Mouse (Mus musculus) small intestine, adult 2 months (tissue): Measurements from ENCODE around the gene Tigit. TPM values are rescaled to one million over a fixed set of nuclear protein-coding genes. Genes with fewer than 3 reads are reported as not detected.

Experiments
- H3K27ac ChIP-seq: fragments of 200-500 bp; 2 replicates; pipeline ENCODE4 v1.5.1; 2012; ENCODE audit warnings: low read depth, low read length, control low read depth, inconsistent platforms; ENCODE audit not compliant: insufficient read depth
- H3K27me3 ChIP-seq: fragments of 200-500 bp; 2 replicates; pipeline ENCODE4 v1.6.1; 2012; ENCODE audit warnings: mild to moderate bottlenecking, moderate library complexity, low read length, inconsistent platforms; ENCODE audit not compliant: control insufficient read depth, insufficient read depth
- H3K36me3 ChIP-seq: fragments of 200-500 bp; 2 replicates; pipeline ENCODE4 v1.6.1; 2012; ENCODE audit warnings: mild to moderate bottlenecking, low read length, control low read depth, inconsistent platforms; ENCODE audit not compliant: control insufficient read depth, insufficient read depth
- H3K4me1 ChIP-seq: fragments of 200-500 bp; 2 replicates; pipeline ENCODE4 v1.6.1; 2012; ENCODE audit warnings: low read length, inconsistent platforms, mixed read lengths; ENCODE audit not compliant: control insufficient read depth, insufficient read depth, insufficient read length
- H3K4me3 ChIP-seq: fragments of 200-500 bp; 2 replicates; pipeline ENCODE4 v1.5.1; 2012; ENCODE audit warnings: low read depth, mild to moderate bottlenecking, control low read depth, inconsistent platforms, low read length, moderate library complexity
- CTCF ChIP-seq: fragments of 200-500 bp; IDR thresholded peaks from 2 replicates; pipeline ENCODE4 v1.5.1; 2012; ENCODE audit warnings: low read depth, mild to moderate bottlenecking, control low read depth, inconsistent platforms, low read length, moderate library complexity, mixed read lengths; ENCODE audit not compliant: insufficient replicate concordance, insufficient read length; ENCODE audit errors: extremely low read depth
- POLR2A ChIP-seq: fragments of 200-500 bp; IDR thresholded peaks from 2 replicates; pipeline ENCODE4 v1.6.1; 2012; ENCODE audit warnings: low read depth, mild to moderate bottlenecking, control low read depth, inconsistent platforms, low read length, moderate library complexity
- WGBS: fragments of 180-500 bp; shearing (Covaris S2); methylation state at CpG from one replicate; pipeline ENCODE4 v1.1.7; 2018; 5-methylcytosine and 5-hydroxymethylcytosine counted together
- polyA plus RNA-seq: library from polyadenylated mRNA; depleted of rRNA; stranded (reverse); fragments of >200 nt; gene quantifications from 2 replicates; pipeline ENCODE4 v1.2.3, GENCODE M21; 2012

Tigit gene
- polyA plus RNA-seq, 1 experiment = 8.6 TPM

DNA sequence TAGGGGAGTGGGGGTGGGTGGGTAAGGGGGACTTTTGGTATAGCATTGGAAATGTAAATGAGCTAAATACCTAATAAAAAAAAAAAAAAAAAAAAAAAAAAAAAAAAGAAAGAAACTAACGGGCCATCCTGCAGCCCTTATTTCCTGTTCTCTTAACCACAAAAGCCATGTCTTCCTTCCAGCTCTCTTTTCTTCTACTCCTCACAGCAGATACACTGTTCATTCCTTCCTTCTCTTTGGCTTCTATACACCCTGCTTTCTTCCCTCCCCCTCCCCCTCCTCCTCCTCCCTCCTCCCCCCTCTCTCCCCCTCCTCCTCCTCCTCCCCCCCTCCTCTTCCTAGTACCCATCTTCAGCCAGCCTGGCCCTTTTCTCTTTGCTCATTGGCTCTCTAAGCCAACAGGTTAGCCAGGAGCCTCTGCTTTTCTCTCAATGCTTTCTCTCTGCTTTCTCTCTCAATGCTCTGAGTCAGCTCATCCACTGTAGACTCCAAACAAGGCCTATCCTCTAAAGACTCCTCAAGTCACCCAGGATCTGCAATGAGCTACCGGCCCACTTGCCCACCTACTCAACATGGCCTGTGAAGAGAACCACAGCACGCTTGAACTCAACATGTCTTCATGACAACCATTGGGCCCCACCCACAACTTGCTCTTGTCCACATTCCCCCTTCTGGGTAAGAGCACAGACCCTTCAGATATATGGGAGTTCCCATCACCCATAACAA lies 13.4 kb downstream of the Tigit start:
- TF ChIP-seq POLR2A (no peak), CTCF (no peak)
- H3K36me3 ChIP-seq = no peaks in the 10 kb centered on the region
- no peak overlapping the region for H3K27ac ChIP-seq
- no peak overlapping the region for H3K4me3 ChIP-seq
- H3K4me1 ChIP-seq = no peaks in the 10 kb centered on the region
- no peaks in the 10 kb centered on the region for H3K27me3 ChIP-seq
- WGBS = 84% methylated on average over 3 of the region's 3 CpGs

DNA sequence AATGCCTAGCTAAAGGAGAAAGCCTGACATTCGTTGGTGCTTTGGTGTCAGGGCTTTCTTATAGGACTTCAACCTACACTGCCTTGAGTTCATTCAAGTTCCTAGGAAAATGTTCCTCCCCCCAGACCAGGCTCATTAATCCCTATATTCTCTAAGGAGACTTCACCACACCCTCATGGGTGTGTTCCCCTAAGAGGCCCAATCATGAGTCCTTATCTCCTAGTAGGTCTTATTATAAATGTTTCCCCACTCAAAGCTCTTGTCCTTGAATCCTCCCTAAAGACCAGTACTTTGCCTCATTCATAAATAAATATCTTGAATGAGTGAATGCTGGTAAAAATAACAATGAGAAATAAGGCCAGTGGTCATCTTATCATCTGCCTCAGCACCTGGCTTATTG lies 16.3 kb downstream of the Tigit start:
- Histone ChIP-seq H3K27me3 (no peaks in the 10 kb centered on the region), H3K27ac (no peak overlapping the region), H3K4me1 (no peaks in the 10 kb centered on the region), H3K4me3 (no peak overlapping the region), H3K36me3 (no peaks in the 10 kb centered on the region)
- no peak for TF ChIP-seq CTCF
- no peak for TF ChIP-seq POLR2A
- WGBS = 89% methylated on average over 1 of the region's 1 CpGs

DNA sequence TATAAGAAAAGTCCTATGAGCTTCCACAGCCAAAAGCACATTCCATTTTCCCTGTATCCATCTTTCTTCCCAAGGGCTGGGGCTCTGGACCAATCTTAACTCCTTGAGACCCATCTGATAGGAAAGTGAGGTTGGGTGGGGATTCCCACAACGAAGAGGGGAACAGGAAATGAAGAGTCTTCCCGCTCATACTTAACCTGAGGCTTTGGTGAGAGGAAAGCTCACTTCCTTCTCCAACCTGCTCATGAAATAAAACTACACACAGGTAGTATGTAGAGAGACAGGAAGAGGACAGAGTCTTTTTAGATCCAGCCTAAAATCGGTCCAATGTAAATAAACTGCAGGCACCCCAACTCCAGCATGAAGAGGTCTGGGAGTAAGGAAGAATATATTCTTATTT lies 17.0 kb downstream of the Tigit start:
- 77% methylated on average over 3 of the region's 3 CpGs for WGBS
- Histone ChIP-seq H3K4me3 (no peak overlapping the region), H3K27ac (no peak overlapping the region), H3K4me1 (no peaks in the 10 kb centered on the region), H3K36me3 (no peaks in the 10 kb centered on the region), H3K27me3 (no peaks in the 10 kb centered on the region)
- TF ChIP-seq CTCF (no peak), POLR2A (no peak)

DNA sequence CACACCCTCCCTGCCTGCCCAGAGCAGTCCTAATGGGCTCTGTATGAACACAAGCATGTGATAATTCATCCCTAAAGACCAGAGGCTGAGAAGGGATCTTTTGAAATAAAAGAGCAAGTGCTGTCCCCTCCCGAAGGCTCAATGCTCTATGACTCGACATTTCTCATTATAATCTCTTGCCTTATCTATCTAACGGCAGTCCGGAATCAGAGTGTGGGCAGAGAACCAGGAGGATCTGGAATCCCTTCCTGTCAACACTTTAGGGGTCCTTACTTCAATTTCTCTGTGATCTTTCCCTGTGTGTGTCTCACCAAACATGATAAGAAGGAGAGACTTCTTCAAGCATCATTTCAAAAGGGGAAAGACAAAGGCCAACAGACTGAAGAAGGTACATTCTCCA lies 18.1 kb downstream of the Tigit start:
- no peak overlapping the region for H3K4me3 ChIP-seq
- TF ChIP-seq POLR2A = no peak
- TF ChIP-seq CTCF = no peak
- no peaks in the 10 kb centered on the region for H3K27me3 ChIP-seq
- WGBS = 66% methylated on average over 4 of the region's 4 CpGs
- no peaks in the 10 kb centered on the region for H3K4me1 ChIP-seq
- no peaks in the 10 kb centered on the region for H3K36me3 ChIP-seq
- H3K27ac ChIP-seq = no peak overlapping the region

DNA sequence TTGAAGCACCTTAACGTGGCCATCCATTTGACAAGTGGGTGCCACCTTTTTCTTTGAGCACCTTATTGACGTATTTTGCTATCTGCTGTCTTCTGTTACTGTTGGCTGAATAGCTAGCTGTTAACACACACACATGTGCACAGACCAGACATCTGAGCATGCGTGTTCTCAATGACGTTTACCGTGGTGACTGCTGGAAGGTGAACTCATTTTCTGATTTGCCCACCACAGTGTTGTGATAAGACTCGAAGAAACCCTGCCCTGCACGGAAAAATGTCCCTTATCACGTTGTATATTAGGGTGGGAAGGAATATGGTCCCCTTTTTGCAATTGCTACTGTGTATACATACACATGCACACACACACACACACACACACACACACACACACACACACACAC lies 22.7 kb downstream of the Tigit start:
- Histone ChIP-seq H3K36me3 (no peaks in the 10 kb centered on the region), H3K4me1 (no peaks in the 10 kb centered on the region; the same call in 1 of the 2 replicates), H3K4me3 (no peak overlapping the region), H3K27me3 (no peaks in the 10 kb centered on the region), H3K27ac (no peak overlapping the region)
- TF ChIP-seq CTCF (no peak), POLR2A (no peak)
- 68% methylated on average over 8 of the region's 8 CpGs for WGBS

DNA sequence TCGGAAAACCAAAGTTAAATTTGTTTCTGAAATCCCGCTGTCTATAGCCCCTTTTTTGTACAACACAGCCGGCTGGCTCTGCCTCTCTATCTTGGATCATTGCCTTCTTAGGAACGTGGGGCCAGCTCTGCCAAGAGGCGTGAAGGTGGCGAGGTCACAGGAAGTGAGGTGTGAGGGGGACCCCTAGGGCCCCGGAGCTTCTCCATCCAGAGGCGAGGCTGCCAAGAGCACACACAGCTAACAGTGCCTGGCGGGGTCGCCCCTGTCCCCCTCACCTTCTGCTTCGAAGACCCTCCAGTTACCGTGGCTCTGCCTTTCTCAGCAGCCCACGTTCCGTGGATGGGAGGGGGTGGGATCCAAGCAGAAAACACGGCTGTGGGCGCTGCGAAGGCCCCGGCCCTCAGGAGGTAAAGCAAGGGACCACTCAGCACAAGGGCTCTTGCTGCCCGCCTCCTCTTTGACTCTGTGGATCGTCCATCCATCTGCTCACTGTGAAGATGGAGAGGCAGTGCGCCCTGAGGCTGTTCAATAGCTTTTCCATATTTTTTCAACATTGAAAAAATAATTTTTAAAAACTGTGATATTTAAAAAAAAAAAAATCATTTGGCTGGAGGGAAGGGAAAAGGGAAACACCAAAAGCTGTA lies 25.4 kb downstream of the Tigit start:
- no peaks in the 10 kb centered on the region for H3K27me3 ChIP-seq
- TF ChIP-seq CTCF = no peak
- H3K27ac ChIP-seq = no peak overlapping the region
- 84% methylated on average over 21 of the region's 21 CpGs for WGBS
- H3K36me3 ChIP-seq = no peaks in the 10 kb centered on the region
- H3K4me3 ChIP-seq = no peak overlapping the region
- H3K4me1 ChIP-seq = no peaks in the 10 kb centered on the region; the same call in 1 of the 2 replicates

DNA sequence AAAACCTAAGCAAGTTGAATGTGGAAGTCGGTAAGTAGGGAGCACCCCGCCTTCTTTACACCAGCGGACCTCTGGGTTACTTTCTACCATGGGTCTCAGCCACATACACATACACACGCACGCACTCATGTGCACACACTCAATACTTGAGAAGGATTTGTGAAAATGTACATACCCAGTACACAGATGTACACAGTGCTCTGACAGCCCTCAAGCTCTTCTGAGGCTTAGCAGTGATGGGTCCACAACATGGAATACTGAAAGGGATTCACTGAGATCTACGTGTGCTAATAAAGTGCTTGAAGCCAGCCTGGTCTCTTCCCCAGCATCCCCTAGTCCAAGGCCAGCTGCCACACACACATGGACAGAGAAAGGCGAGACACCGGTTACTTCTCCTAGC lies 26.7 kb downstream of the Tigit start:
- Histone ChIP-seq H3K27me3 (no peaks in the 10 kb centered on the region), H3K4me3 (no peak overlapping the region), H3K4me1 (no peaks in the 10 kb centered on the region; the same call in 1 of the 2 replicates), H3K27ac (no peak overlapping the region), H3K36me3 (no peaks in the 10 kb centered on the region)
- TF ChIP-seq POLR2A (no peak), CTCF (no peak)
- 84% methylated on average over 8 of the region's 8 CpGs for WGBS

DNA sequence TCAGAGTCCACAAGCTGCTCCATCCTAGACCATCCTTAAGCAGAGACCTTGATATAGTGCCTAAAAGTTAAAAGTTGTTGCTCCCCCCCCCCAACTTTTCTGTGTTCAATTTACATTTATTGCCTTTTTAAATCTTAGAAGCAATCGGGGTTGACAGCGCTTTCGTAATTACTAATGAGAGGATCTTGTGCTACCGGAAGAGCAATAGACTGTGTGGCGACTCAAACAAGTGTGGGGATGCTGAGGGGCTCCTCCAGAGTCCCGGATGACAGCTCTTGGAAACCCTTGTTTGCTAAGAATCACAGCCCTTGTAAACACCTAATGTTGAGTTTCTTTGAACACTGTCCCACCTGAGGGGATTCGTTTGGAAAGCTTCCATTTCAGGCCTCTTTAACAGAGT lies 29.9 kb downstream of the Tigit start:
- no peak overlapping the region for H3K4me3 ChIP-seq
- H3K36me3 ChIP-seq = no peaks in the 10 kb centered on the region
- H3K27ac ChIP-seq = no peak overlapping the region
- H3K4me1 ChIP-seq = no peaks in the 10 kb centered on the region; the same call in 1 of the 2 replicates
- no peaks in the 10 kb centered on the region for H3K27me3 ChIP-seq
- 87% methylated on average over 7 of the region's 7 CpGs for WGBS
- no peak for TF ChIP-seq CTCF
- TF ChIP-seq POLR2A = no peak
